Mouse (Mus musculus): ENCODE data around the gene Mcl1.

Mcl1 gene

DNA sequence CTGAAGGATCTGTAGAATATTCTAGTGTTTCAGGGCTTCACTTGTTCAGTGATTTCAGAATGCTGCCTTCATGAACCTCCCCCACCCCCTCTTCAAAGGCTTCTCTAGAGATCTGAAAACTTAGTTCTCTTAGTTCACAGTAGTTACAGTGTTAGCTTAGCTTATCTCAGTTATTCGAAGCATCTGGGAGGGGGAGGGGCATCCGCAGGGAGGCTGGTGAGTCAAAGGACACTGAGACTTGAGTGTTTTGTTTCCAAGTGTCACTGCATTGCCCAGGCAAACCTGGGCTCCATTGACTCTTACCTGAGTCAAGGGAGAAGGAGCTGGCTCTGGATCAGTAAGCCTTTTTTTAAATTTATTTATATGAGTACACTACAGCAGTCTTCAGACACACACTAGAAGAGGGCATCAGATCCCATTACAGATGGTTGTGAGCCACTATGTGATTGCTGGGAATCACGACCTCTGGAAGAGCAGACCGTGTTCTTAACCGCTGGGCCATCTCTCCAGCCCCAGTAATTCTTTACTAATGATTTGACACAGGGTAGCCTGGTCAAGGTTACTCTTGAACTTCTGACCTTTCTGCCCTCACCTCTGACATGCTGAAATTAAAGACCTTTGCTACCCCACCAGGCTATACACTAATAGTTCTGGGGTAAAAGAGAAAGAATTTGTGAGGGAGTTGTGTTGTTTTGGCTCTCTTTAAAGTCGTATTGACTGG, 7.7 kb downstream of the Mcl1 start:
- WGBS: 63% methylated on average over 6 of the region's 6 CpGs

DNA sequence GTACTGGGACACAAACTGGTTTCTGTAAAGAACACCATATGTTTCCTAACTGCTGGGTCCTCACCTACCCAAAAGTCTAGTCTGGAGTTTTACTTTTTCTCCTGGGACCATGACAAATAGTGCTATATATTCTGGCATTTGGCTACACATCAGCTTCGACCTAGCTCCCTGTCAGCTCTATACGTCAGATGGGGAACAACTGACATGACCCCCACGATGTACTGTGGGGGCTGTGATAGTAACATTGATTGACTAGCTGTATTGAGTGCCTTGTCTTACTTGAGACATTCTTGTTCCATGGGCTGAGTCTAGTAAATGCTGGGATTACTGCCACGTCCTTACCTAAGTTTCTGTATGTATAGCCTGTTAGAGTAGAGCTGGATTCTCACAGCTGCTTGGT, 8.9 kb downstream of the Mcl1 start:
- 29% methylated on average over 4 of the region's 4 CpGs for WGBS

- WGBS: 14% methylated on average over 7 of the region's 7 CpGs
These were observed 9.4 kb downstream of the Mcl1 start for GRCm38 (mm10) chr3:95668026-95668425.

DNA sequence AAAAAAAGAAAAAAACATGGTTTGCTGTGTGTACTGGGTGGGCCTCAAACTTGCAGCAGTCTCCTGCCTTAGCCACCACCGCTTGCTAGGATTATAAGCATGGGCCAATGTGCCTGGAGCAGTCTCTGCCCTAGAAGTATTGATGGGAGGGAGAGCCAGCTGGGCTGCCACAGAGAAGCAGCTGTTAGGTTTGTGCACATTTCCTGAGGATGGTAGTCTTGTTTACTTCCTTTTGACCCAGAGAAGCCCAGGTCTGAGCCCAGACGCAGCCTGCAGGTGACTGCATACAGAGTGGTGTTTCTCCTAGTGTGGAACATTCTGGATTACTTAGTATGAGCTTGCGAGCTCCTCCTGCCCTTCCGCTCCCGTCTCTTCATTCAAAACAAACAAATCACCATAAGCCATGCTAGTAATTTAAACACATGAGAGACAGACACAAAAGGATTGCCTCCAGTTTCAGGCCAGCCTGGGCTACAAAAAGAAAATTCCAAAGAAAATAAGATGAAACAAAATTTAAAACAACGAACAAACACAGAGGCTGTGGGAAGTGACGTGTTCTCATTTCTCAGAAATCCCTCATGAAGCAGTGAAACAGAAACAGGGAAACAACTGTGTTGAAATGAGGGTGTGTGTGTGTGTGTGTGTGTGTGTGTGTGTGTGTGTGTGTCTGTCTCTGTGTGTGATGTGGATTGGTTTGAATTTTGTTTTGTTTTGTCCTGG, 10.2 kb downstream of the Mcl1 start:
- 57% methylated on average over 7 of the region's 7 CpGs for WGBS

GRCm38 (mm10) chr3:95669309-95669665, 10.7 kb downstream of the Mcl1 start:
- WGBS: 88% methylated on average over 3 of the region's 3 CpGs

- 96% methylated on average over 3 of the region's 3 CpGs for WGBS
These were observed 11.8 kb downstream of the Mcl1 start for GRCm38 (mm10) chr3:95670419-95670818.

DNA sequence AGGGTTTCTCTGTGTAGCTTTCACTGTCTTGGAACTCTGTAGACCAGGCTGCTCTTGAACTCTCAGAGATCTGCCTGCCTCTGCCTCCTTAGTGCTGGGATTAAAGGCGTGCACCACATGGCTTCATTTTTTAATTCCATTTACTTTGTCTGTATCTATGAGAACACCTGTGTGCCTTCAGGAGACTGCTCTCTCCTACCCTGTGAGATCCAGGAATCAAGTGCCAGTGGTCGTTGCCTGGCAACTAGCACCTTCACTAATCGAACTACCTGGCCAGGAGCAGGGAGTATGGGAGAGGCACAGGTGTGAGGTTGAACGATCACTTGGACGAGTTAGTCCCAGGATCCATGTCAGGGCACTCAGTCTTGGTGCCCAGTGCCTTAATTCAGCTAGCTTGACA, 12.6 kb downstream of the Mcl1 start:
- 92% methylated on average over 5 of the region's 5 CpGs for WGBS

DNA sequence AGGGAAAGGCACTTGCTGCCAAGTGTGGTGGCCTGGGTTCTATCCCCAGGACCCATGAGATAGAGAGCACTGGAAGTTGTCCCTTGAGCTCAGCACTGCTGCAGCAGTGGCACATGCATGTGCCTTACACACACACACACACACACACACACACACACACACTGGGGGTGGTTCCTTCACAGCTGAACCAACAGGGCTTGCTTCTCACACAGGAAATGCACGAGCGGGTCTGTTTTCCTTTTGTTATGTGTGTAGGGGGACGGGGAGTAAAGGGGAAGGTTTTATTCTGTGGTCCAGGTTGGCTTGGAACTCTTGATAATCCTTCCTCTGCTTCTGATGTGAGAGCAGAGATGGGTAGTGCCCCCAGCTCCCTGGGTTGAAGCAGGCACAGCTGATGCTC, 13.9 kb downstream of the Mcl1 start:
- WGBS: 21% methylated on average over 3 of the region's 3 CpGs

- WGBS: 65% methylated on average over 10 of the region's 10 CpGs
These were observed 14.5 kb downstream of the Mcl1 start for GRCm38 (mm10) chr3:95672861-95673706.

GRCm38 (mm10) chr3:95673707-95674211, 15.2 kb downstream of the Mcl1 start:
- WGBS: 44% methylated on average over 11 of the region's 11 CpGs

DNA sequence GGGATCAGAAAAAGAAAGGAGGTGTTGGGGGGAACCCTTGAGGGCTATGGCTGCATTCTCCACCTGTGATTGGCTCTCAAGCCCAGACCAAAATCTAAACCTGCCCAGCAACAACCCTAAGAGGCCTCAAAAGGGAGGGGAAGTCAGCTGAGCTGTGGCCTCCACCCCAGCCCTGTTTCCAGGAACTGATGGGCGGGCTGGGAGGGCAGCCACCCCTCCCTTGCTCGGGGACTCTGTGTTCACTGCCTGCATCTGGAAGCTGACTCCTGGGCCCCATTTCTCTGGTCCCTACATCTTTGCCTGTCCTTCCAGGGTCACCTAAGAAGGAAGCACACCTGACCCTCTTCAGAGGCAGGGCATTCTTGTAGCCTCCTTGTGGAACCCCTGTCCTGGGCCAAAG, 15.6 kb downstream of the Mcl1 start:
- WGBS: 41% methylated on average over 2 of the region's 2 CpGs

- WGBS: 37% methylated on average over 6 of the region's 6 CpGs
These were observed 16.2 kb downstream of the Mcl1 start for GRCm38 (mm10) chr3:95674812-95675211.

- WGBS: 50% methylated on average over 8 of the region's 8 CpGs
These were observed 16.9 kb downstream of the Mcl1 start for GRCm38 (mm10) chr3:95675301-95676092.

- WGBS: 60% methylated on average over 15 of the region's 15 CpGs
These were observed 18.3 kb downstream of the Mcl1 start for GRCm38 (mm10) chr3:95676745-95677419.

DNA sequence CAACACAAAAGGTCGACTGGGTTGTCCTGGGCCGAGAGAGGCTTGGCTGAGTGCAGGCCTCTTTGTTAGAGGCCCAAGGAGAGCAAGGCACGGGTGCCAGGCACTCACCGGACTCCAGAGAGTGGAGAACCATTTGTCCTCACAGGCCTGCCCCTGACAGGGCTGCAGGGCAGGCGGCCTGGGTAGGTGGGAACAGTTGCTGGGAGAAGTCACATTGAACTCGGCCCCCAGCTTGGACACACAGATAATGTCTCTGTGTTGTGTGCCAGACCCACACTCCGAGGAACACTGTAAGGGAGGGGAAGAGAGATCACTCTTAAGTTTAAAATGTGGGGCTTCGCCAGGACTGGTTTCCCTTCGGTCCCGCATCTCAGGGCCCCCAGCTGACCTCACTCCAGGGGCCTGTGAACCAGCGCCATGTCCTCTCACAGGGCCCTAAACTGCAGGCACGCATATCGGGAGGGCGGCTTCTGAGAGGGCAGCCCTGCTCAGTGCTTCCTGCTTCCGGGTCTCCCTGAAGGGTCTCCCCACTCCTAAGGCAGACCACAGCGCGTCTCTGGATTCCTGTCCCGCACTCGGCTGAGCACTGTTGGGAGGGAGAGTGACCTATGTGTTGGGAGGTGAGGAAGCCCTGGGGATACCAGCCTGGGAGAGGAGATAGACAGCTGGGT, 19.0 kb downstream of the Mcl1 start:
- 83% methylated on average over 19 of the region's 19 CpGs for WGBS

- 93% methylated on average over 8 of the region's 8 CpGs for WGBS
These were observed 21.0 kb downstream of the Mcl1 start for GRCm38 (mm10) chr3:95679551-95679950.

DNA sequence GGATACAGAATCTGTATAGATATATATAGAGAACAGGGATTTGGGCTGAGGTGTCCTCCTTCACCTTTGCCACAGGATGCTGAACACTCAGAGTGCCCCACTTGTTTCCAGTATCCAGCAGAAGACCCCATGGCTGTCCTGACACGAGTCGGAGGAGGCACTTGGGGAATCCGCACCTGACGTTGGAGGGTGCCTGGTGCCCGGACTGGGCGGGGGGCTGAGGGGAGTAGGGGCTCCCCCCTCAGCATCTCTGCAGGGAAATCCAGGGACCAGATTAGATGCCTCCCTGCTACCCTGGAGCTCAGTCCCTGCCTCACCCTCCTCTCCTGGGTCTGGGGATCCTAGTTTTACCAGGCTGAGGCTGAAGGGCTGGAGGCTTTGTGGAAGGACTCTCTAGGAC, 22.1 kb downstream of the Mcl1 start:
- 90% methylated on average over 6 of the region's 6 CpGs for WGBS

DNA sequence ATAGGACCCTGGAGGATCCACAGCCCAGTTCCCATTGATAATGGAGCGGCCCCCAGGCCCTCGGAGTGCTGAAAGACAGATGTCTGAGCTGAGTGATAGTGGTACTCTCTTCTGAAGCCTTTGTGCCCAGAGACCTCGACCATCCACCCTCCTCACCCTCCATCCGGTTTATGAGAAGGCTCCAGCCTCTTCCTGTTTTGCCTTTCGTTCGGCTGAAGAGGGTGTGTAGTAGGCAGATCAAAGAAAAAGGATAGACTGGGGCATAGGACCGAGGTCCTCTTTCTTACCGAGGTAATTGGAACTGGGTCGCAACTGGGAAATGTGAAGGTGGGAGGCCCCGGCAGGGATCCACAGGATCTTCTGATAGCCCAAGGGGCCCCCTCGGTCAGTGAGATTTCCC, 22.8 kb downstream of the Mcl1 start:
- 71% methylated on average over 11 of the region's 11 CpGs for WGBS

DNA sequence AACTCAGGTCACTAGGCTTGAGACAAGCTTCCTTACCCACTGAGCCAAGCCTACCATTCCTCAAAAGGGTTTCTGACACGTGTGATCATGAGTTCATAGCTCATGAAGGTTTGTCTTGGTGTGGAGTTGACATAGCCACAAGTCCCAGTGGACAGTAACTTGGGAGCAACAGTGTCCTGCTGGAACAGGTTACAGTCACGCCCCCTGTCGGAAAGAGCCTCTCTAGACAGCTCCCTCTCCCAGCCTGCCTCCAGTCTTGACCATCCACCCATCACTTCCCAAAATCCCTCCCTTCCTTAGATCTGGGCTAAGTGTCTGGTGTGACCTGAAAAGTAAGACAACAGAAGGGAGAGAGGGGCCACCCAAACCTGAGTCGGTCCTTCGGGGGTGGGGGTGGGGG, 24.3 kb downstream of the Mcl1 start:
- WGBS: 79% methylated on average over 5 of the region's 5 CpGs

DNA sequence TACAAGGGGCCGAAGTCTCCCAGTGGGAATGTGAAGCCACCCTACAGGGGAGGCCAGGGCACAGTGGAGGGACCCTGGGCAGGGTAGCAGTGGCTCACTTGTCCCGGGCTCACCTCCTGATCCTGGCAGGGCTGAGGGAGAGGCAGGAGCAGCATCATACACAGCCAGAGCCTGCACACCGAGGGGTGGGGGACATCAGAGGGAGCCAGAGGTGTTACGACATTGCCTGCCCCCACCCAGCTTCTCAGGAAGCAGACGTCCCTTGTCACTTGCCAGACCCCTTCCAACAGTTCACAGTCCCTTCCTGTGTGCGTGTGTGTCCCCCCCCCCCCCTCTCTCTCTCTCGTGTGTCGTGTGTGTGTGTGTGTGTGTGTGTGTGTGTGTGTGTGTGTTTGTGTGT, 26.3 kb downstream of the Mcl1 start:
- WGBS: 62% methylated on average over 8 of the region's 8 CpGs
